Comparison of ENCODE assay signal across 8 mouse cellular contexts in the genomic region with DNA sequence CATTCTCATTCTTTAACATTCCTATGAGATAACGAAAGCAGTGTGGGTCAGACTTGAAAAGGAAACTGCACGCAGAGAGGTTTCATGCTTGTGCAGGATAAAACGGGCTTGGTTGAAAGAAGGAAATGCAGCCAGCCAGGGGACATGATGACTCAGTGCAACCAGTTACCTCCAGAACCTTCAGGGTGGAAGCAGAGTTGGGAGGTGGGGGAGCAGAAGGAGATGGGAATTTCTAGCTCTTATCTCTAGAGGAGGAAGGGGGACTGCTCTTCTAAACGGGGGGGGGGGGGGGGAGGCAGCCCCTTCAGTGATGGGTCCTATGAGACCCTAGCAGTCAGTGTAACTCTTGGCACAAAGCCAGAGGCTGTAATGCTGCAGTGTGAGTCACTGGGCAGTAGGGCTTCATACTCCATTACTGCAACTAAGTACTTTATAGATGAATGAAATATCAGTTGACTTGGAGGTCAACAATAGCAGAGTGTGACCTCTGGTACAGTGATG. TPM values are rescaled to one million over a fixed set of nuclear protein-coding genes. Genes with fewer than 3 reads are reported as not detected.
A peak's percentile ranks its signal among the peaks of the same experiment; 100 is the strongest.
DNase-seq lines count a peak whose midpoint lies in the region; ATAC-seq and TF ChIP-seq lines count a peak whose summit lies in the region.

No protein-coding gene starts in this region.

- intact Hi-C loops in left cerebral cortex, adult 2 months (cut with DNase I): no loop called here
- intact Hi-C loops in left cerebral cortex, postnatal 4 days (cut with DNase I): no loop called here

- no peaks in the 10 kb centered on the region for H3K9me3 ChIP-seq in heart, embryonic 11.5 days (replicated peaks; ENCODE audit: control insufficient read depth, low read length)

- 6% methylated on average over 4 of the region's 4 CpGs for WGBS in heart, embryonic 11.5 days (ENCODE audit: insufficient replicate concordance)

- peak in 1 of 2 experiments; percentile 11 for DNase-seq in left cerebral cortex, adult 2 months (ENCODE audit: extremely low spot score in 1 of 2, low spot score in 2 of 2)
- DNase-seq in left cerebral cortex, postnatal 4 days: no peak
- peak; percentile 23 for DNase-seq in adipocyte (ENCODE audit: low spot score)
- peak; percentile 46 to 69 for DNase-seq in kidney, postnatal 25 days
- no peak for DNase-seq in spleen, postnatal 14 days (ENCODE audit: low spot score in 2 of 2)
- no peak for DNase-seq in right cerebral cortex, postnatal 36 days (ENCODE audit: low spot score in 2 of 2)

- no peaks in the 10 kb centered on the region for H3K36me3 ChIP-seq in heart, embryonic 11.5 days (ENCODE audit: control insufficient read depth, insufficient read depth, low read length)

- H3K4me1 ChIP-seq in heart, embryonic 11.5 days (ENCODE audit: control insufficient read depth, insufficient read depth, low read length): peaks cover 6% of the 10 kb centered on the region; the same call in 1 of the 2 replicates

- H3K27me3 ChIP-seq in heart, embryonic 11.5 days (ENCODE audit: control insufficient read depth, insufficient read depth, low read length): no peaks in the 10 kb centered on the region

- no peak overlapping the region for H3K27ac ChIP-seq in left cerebral cortex, adult 2 months
- H3K27ac ChIP-seq in heart, embryonic 11.5 days (ENCODE audit: low read depth, low read length): peak overlapping the region; percentile 70

- H3K9ac ChIP-seq in heart, embryonic 11.5 days (ENCODE audit: low read depth, low read length): no peak overlapping the region

- H3K4me3 ChIP-seq in left cerebral cortex, adult 2 months: 0 out of 2 replicates have a peak overlapping the region, but pooled peaks have one; percentile 9
- no peak overlapping the region for H3K4me3 ChIP-seq in heart, embryonic 11.5 days (ENCODE audit: low read depth, low read length)

- ATAC-seq in heart, embryonic 11.5 days (replicated peaks; ENCODE audit: insufficient number of reproducible peaks, low FRiP score, low TSS enrichment): peak; percentile 74
- ATAC-seq in megakaryocyte-erythroid progenitor cell, adult 5-6 weeks (replicated peaks; ENCODE audit: low FRiP score, low TSS enrichment, poor library complexity, severe bottlenecking): 0 out of 2 replicates have a peak, but pooled peaks have one; percentile 46

- H3K4me2 ChIP-seq in heart, embryonic 11.5 days: peak overlapping the region; percentile 49

- no peak for TF ChIP-seq CTCF in left cerebral cortex, adult 2 months (IDR thresholded peaks at IDR 0.05)

RNA-seq across cellular contexts. Expression of a gene that starts 6.8 kb away (rescaled TPM):
- not detected for total RNA-seq in left cerebral cortex, adult 2 months (2021)
- total RNA-seq in left cerebral cortex, postnatal 4 days (2021): not detected
- polyA plus RNA-seq in heart, embryonic 11.5 days (2014; fragmentation: Nextera tagmentation; extraction: Ambion mirVana): not detected in 2 replicates
- not detected in 2 replicates for total RNA-seq in megakaryocyte-erythroid progenitor cell, adult 5-6 weeks (2014; fragmentation: Nextera tagmentation)
- total RNA-seq in megakaryocyte-erythroid progenitor cell, adult 5-6 weeks (2017): not detected in 2 replicates

RNA-seq across cellular contexts. Expression of a gene that starts 42.3 kb away (rescaled TPM):
- total RNA-seq in left cerebral cortex, adult 2 months (2021): not detected
- total RNA-seq in left cerebral cortex, postnatal 4 days (2021): not detected
- not detected in 2 replicates for polyA plus RNA-seq in heart, embryonic 11.5 days (2014; fragmentation: Nextera tagmentation; extraction: Ambion mirVana)
- not detected in 2 replicates for total RNA-seq in megakaryocyte-erythroid progenitor cell, adult 5-6 weeks (2014; fragmentation: Nextera tagmentation)
- total RNA-seq in megakaryocyte-erythroid progenitor cell, adult 5-6 weeks (2017): not detected in 2 replicates

RNA-seq across cellular contexts. Expression of a gene that starts 55.8 kb away (rescaled TPM):
- not detected for total RNA-seq in left cerebral cortex, adult 2 months (2021)
- total RNA-seq in left cerebral cortex, postnatal 4 days (2021): not detected
- polyA plus RNA-seq in heart, embryonic 11.5 days (2014; fragmentation: Nextera tagmentation; extraction: Ambion mirVana): not detected in 2 replicates
- total RNA-seq in megakaryocyte-erythroid progenitor cell, adult 5-6 weeks (2014; fragmentation: Nextera tagmentation): not detected in 2 replicates
- total RNA-seq in megakaryocyte-erythroid progenitor cell, adult 5-6 weeks (2017): not detected in 2 replicates

Comparison
In these comparisons a context has a peak if more than half of its experiments do, and no peak if none do; other contexts are left out.
1. DNase-seq: peak in adipocyte (single experiment) and kidney, postnatal 25 days (2 of 2); none in left cerebral cortex, postnatal 4 days (single experiment), spleen, postnatal 14 days (0 of 2) and right cerebral cortex, postnatal 36 days (0 of 2).